Mouse (Mus musculus) layer of hippocampus, adult 9-10 months (tissue): ENCODE results near the gene Tmem198.

Experiments
- DNase-seq: peaks from one replicate; pipeline ENCODE4 v3.0.0; 2022; ENCODE audit warnings: low spot score

Tmem198 gene

DNA sequence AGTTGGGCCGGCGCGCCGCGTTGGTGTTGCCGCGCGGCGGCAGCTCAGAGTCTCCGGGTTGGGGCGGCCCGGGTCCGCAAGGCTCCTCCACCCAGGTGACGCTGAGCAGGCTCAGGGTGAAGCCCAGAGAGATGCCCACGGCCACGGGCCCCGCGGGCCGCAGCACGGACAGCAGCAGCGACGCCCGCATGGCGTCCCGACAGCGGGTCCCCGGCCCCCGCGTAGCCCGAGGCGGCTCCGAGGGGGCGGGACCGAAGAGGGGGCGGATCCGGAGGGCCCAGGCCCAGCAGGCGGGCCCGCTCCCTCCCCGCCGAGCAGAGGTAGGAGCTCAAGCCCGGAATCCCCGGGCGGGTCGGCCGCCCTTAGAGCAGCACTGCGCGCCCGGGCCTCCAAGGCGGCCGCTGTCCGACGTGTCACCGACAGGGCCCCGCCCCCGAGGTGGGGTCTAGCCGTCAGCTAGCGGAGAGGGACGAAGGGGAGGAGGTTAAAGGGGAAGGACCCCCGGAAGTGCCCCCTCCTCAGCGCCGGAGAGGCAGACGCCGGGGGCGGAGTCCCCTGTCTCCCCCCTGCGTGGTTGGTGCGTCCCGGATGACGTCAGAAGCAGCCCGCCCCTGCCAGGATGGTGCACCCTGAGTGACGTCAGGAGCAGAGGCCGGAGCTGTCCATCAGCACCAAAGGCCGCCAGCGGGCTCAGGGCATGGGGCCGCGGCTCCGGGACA, at the start of gene Tmem198, which contains the start of gene Chpf:
Gene Tmem198 (plus strand): TSS at position 617 of the 719 bp plus-strand sequence.
Gene Chpf (minus strand): TSS at position 392 of the 719 bp plus-strand sequence.
- DNase-seq, result peak; percentile 90

- DNase-seq, result peak; percentile 74
These were observed 43.6 kb upstream of the Tmem198 start, which contains the start of gene Gmppa for GRCm38 (mm10) chr1:75435475-75436328. Gmppa (plus strand) TSS chr1:75435930.

DNA sequence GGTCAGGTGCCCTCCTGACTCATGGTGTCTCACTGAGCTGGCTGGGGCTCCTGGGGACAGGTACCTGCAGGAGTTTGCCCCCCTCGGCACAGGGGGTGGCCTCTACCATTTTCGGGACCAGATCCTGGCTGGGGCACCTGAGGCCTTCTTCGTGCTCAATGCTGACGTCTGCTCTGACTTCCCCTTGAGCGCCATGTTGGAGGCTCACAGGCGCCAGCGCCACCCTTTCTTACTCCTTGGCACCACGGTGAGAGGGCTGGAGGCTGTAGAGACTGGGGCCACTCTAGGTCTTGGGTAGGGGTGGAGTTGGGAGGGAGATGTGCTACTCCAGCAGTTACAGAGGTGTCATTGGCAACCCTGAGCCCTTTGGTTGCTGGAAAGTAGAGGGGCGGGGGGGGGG, 40.5 kb upstream of the Tmem198 start:
- no peak for DNase-seq

- no peak for DNase-seq
These were observed 38.7 kb upstream of the Tmem198 start for GRCm38 (mm10) chr1:75440661-75441060.

- no peak for DNase-seq
These were observed 37.8 kb upstream of the Tmem198 start for GRCm38 (mm10) chr1:75441471-75441996.

GRCm38 (mm10) chr1:75442171-75442570, 37.2 kb upstream of the Tmem198 start:
- no peak for DNase-seq

- DNase-seq, result no peak
These were observed 36.5 kb upstream of the Tmem198 start for GRCm38 (mm10) chr1:75442811-75443210.

GRCm38 (mm10) chr1:75443247-75444024, 35.9 kb upstream of the Tmem198 start:
- DNase-seq, result no peak

DNA sequence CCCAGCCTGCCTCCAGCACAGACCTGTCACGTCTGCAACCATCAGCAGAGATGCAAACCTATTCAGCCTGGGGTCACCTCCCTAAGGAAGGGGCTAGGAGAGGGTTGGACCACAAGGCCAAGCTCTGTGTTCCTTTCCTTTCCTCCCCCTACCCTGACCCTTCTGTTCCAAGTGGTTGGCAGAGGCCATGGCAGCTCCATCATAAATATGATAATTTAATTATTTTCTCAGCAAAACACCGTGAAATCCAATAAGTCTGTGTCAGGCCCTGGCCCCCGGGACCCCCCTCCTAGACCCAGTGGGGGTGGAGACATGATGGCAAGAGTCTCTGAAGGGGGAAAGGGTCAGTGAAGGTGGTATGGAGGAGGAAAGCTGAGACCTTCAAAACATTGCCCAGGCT, 35.1 kb upstream of the Tmem198 start:
- DNase-seq, result no peak

DNA sequence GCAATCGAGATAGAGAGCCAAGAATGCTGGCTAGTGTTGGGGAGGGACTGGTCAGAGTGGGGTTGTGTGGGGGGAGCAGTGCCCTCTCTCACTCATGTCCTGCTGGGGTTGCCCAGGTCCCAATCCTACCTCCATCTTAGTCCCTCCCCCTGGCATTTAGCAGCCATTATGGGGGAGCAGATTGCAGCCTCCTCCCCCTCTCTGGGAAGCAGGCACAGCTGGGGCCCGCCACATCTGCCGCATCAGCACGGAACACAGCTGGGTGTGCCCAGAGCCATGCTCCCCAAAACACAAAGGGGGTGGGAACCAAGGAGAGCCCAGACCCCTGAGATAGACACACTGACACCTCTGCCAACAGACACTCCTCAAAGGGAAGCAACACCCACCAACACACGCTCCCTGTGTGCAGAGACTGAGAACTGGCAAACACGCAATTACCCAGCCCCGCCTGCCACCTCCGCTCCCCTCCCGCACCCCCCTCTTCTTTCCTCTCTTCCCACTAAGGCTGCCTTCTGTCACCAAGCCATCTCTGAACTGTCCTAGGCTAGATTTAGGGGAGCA, 34.1 kb upstream of the Tmem198 start:
- no peak for DNase-seq

GRCm38 (mm10) chr1:75445751-75446611, 33.4 kb upstream of the Tmem198 start:
- no peak for DNase-seq

- DNase-seq, result no peak
These were observed 32.7 kb upstream of the Tmem198 start for GRCm38 (mm10) chr1:75446656-75447055.

- DNase-seq, result no peak
These were observed 31.9 kb upstream of the Tmem198 start for GRCm38 (mm10) chr1:75447265-75448051.

- DNase-seq, result no peak
These were observed 31.3 kb upstream of the Tmem198 start for GRCm38 (mm10) chr1:75448052-75448431.

- DNase-seq, result no peak
These were observed 30.4 kb upstream of the Tmem198 start for GRCm38 (mm10) chr1:75448937-75449336.

DNA sequence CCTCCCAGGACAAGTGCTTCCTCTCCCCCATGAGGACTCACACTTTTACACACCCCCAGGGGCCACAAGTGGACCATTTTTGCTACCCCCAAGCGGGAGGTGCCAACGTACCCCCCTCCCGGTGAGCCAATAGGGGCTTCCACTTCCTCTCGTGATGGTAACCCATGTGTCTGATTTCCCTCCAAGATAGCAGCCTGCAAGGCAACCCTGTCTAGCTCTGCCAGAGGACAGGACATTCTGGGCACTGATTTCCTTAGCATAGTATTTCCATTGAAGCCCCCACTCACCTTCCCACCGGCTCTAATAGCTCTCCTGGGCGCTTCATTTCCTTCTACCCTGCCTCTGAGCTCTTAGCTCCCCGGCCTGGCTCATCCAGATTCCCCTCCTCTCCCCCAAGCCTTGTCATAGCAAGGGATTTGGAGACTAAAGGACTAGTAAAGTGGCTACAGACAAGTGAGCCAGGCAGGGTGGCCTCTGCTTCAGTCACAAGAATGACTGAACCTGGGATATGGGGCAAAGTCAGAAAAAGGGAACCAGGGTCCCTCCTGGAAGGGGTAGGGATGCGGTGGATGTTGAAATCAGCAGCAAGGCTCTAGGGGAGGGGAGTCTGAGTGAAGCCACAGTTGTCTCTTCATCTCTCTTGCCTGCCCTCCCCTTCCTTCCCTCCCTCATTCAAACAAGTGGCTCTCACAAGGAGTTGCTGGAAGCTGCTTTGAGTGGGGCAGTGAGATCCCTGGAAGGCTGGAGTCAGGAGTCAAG, 29.8 kb upstream of the Tmem198 start:
- no peak for DNase-seq

DNA sequence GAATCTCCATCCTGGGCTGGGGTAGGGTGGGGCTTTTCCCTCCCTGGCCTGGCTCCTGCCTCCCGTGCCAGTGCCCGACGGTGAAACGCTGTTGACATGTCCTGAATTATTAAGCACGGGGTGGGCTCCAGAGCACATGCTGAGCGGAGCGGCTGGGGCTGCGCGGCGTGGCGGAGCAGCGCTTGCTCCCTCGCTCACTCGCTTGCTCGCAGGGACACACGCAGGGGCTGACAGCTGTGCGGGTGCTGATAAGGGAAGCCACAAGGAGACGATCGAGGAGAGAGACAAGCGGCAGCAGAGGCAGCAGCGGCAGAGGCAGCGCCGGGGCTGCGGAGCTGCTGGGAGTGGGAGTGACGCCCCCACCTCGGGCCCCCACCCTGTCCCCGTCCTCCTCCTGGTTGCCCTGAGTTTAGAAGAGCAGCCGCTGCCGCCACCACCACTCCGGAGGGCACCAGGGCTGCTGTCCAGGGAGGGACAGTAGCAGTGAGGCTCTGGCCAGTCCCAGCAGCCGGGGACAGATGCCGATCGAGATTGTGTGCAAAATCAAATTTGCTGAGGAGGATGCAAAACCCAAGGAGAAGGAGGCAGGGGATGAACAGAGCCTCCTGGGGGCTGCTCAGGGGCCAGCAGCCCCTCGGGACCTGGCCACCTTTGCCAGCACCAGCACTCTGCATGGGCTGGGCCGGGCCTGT, 28.9 kb upstream of the Tmem198 start, which contains the start of gene Asic4:
Gene Asic4 (plus strand): TSS at position 123 of the 692 bp plus-strand sequence.
- DNase-seq, result no peak

GRCm38 (mm10) chr1:75451900-75452299, 27.4 kb upstream of the Tmem198 start:
- DNase-seq, result no peak
